Mouse (Mus musculus): ENCODE results near the gene Serpinf2. TPM values are rescaled to one million over a fixed set of nuclear protein-coding genes. Genes with fewer than 3 reads are reported as not detected.

Gene Serpinf2
- polyA plus RNA-seq, 2 experiments: 0.53 TPM; not detected in 1

DNA sequence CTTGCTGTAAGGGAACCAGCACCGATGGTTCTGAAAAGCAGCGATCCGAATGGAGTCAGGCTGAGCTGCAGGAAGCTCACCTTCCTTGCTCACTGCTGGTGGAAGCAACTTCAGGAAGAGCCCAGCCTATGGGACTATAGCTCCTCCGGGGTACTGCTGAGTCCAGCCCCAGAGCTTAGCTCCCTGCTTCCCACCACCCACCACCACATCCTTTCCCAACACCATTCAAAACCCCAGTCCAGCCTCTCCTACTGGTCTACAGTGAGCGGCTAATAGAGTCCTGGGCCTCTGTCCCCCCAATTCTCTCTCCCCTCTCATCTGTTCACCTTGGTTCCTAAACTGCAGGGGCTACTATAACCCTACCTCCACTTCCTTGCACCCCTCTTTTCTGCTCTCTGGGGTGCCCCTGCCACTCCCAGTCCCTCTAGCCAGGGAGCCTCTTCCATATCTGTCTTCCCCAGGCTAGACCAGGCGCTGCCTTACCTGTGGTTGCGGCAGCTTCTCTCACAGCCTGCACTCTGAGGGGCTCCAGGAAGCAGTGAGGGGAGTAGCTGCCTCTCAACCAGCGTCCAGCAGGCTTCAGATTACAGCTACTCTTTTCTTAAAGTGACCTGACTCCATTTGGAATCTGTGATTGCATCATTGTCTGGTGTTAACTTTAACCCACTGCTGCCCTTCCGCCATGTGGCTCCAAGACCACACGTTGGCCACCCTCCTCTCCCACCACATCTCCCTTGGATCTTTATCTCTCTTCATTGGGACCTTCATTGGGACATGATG lies 17.2 kb downstream of the Serpinf2 start, which contains the start of gene Serpinf1:
Gene Serpinf1 (minus strand): TSS at position 689 of the 780 bp plus-strand sequence.
- H3K27me3 ChIP-seq (ENCODE audit: control insufficient read depth, insufficient read depth, low read length): no peaks in the 10 kb centered on the region
- 0 out of 2 replicates have a peak, but pooled peaks have one; percentile 35 for TF ChIP-seq POLR2A (IDR thresholded peaks at IDR 0.05; ENCODE audit: borderline replicate concordance, extremely low read depth, insufficient read depth, insufficient read length)
- H3K4me2 ChIP-seq (replicated peaks; ENCODE audit: low read depth, low read length, severe bottlenecking): peak within 1 kb of the TSS; percentile 62
- WGBS: 28% methylated on average over 10 of the region's 10 CpGs
- ATAC-seq (ENCODE audit: low FRiP score, low read depth) (peak; percentile 62), DNase-seq (ENCODE audit: low spot score) (peak; percentile 40)
- peak within 1 kb of the TSS; percentile 43 for H3K4me3 ChIP-seq (replicated peaks; ENCODE audit: low read length)
- H3K9me3 ChIP-seq (ENCODE audit: control insufficient read depth, low read length): no peaks in the 10 kb centered on the region
- peak within 1 kb of the TSS; percentile 72 for H3K27ac ChIP-seq (replicated peaks; ENCODE audit: low read depth, low read length)
- H3K4me1 ChIP-seq (ENCODE audit: control insufficient read depth, insufficient read depth, low read length): peaks cover 23% of the 10 kb centered on the region
- peak within 1 kb of the TSS; percentile 62 for H3K9ac ChIP-seq (ENCODE audit: low read depth, low read length, severe bottlenecking)
- 0 out of 2 replicates have a peak, but pooled peaks cover 3% of the 10 kb centered on the region for H3K36me3 ChIP-seq (ENCODE audit: control insufficient read depth, insufficient read depth, low read length)

DNA sequence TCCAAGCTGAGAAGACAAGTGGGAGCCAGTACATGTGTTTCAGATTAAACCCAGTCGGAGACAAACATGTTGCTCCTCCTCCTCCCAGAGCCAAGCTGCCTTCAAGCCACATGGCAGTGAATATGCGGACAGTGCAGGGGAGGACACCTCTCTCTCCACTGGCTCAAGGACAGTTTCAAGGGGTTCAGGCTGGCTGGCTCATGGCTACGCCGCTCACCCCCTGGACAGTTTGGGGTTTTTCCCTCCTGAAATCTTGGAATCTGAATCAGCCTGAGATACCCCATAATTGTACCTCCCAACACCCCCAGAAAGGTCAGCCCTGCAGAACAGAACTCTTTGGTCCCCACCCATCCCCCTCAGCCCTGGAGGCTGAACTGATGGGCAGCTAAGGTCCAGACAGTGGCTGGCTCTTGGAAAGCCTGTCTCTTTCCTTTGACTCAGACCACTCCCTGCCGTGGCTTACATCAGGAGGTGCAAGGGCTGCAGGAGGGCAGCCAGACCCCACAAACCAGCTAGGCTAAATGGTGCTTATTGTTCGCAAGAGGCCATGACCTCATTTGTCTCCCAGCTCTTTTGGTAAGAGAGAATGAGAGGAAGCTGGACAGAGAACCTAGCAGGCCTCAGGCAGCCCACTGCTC lies 17.9 kb downstream of the Serpinf2 start:
- Histone ChIP-seq H3K36me3 (ENCODE audit: control insufficient read depth, insufficient read depth, low read length) (0 out of 2 replicates have a peak, but pooled peaks cover 3% of the 10 kb centered on the region), H3K4me2 (replicated peaks; ENCODE audit: low read depth, low read length, severe bottlenecking) (peak overlapping the region; percentile 62), H3K9ac (ENCODE audit: low read depth, low read length, severe bottlenecking) (peak overlapping the region; percentile 62), H3K27me3 (ENCODE audit: control insufficient read depth, insufficient read depth, low read length) (no peaks in the 10 kb centered on the region), H3K4me3 (replicated peaks; ENCODE audit: low read length) (peak overlapping the region; percentile 43), H3K4me1 (ENCODE audit: control insufficient read depth, insufficient read depth, low read length) (peaks cover 23% of the 10 kb centered on the region), H3K9me3 (ENCODE audit: control insufficient read depth, low read length) (no peaks in the 10 kb centered on the region), H3K27ac (replicated peaks; ENCODE audit: low read depth, low read length) (peak overlapping the region; percentile 72)
- peak; percentile 42; the same call in 1 of the 2 replicates for ATAC-seq (ENCODE audit: low FRiP score, low read depth)
- no peak for TF ChIP-seq POLR2A (IDR thresholded peaks at IDR 0.05; ENCODE audit: borderline replicate concordance, extremely low read depth, insufficient read depth, insufficient read length)
- WGBS: 16% methylated on average over 6 of the region's 6 CpGs
- DNase-seq (ENCODE audit: low spot score): peak; percentile 35

DNA sequence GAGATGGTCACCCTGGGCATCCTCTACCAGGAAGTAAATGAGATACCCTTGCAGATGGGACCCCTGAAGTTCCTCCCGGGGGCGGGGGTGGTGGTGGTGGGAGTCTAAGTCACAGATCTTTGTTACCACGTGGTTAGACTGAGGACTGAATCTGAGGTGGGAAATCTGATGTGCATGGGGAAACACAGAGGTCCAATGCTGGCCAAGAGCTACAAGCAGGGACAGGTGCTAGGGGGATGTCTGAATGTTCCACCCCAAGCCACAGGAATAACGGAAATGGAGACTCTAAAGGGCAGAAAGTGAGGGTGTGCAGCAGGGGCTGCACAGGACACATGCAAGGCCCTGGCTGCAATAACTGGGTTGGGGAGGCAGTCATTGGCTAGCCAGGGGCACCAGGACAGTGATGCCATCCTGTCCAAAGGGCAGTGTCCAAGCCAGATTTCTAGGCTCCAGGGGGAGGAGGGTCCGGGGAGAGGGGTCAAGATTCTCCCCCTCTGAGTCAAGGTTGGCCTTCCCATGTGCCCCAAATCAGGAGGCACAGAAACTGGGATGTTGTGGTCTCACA lies 18.5 kb downstream of the Serpinf2 start:
- no peak for TF ChIP-seq POLR2A (IDR thresholded peaks at IDR 0.05; ENCODE audit: borderline replicate concordance, extremely low read depth, insufficient read depth, insufficient read length)
- Histone ChIP-seq H3K4me1 (ENCODE audit: control insufficient read depth, insufficient read depth, low read length) (peaks cover 23% of the 10 kb centered on the region), H3K27me3 (ENCODE audit: control insufficient read depth, insufficient read depth, low read length) (no peaks in the 10 kb centered on the region), H3K9me3 (ENCODE audit: control insufficient read depth, low read length) (no peaks in the 10 kb centered on the region), H3K4me2 (replicated peaks; ENCODE audit: low read depth, low read length, severe bottlenecking) (peak overlapping the region; percentile 62), H3K27ac (replicated peaks; ENCODE audit: low read depth, low read length) (peak overlapping the region; percentile 65), H3K4me3 (replicated peaks; ENCODE audit: low read length) (peak overlapping the region; percentile 43), H3K9ac (ENCODE audit: low read depth, low read length, severe bottlenecking) (peak overlapping the region; percentile 62), H3K36me3 (ENCODE audit: control insufficient read depth, insufficient read depth, low read length) (peaks cover 4% of the 10 kb centered on the region; the same call in 1 of the 2 replicates)
- 25% methylated on average over 5 of the region's 5 CpGs for WGBS
- no peak for DNase-seq (ENCODE audit: low spot score)
- ATAC-seq (ENCODE audit: low FRiP score, low read depth): 0 out of 2 replicates have a peak, but pooled peaks have one; percentile 19

DNA sequence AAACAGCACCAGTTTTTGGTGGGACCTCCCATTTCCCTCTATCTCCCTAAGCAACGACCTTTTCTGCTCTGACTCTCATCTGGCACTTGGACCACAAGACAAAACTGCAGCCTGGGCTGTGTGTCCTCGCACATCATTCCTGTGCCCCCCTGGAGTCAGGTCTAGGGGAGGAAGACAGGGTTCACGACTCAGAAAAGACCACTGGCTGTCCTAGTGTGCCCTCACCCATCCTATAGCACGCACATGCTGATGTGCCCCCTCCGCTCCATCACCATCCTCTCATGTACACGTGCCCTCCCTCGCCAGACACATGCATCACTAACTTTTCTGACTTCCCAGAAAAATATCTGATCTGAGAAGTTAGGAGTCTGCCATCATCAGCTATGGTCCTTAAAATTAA lies 19.4 kb downstream of the Serpinf2 start:
- H3K4me3 ChIP-seq (replicated peaks; ENCODE audit: low read length): no peak overlapping the region
- H3K4me2 ChIP-seq (replicated peaks; ENCODE audit: low read depth, low read length, severe bottlenecking): no peak overlapping the region
- 86% methylated on average over 7 of the region's 7 CpGs for WGBS
- H3K27me3 ChIP-seq (ENCODE audit: control insufficient read depth, insufficient read depth, low read length): no peaks in the 10 kb centered on the region
- DNase-seq (ENCODE audit: low spot score) (no peak), ATAC-seq (ENCODE audit: low FRiP score, low read depth) (no peak)
- no peak overlapping the region for H3K27ac ChIP-seq (replicated peaks; ENCODE audit: low read depth, low read length)
- H3K36me3 ChIP-seq (ENCODE audit: control insufficient read depth, insufficient read depth, low read length): peaks cover 12% of the 10 kb centered on the region
- no peaks in the 10 kb centered on the region for H3K9me3 ChIP-seq (ENCODE audit: control insufficient read depth, low read length)
- H3K4me1 ChIP-seq (ENCODE audit: control insufficient read depth, insufficient read depth, low read length): peaks cover 23% of the 10 kb centered on the region
- H3K9ac ChIP-seq (ENCODE audit: low read depth, low read length, severe bottlenecking): no peak overlapping the region
- TF ChIP-seq POLR2A (IDR thresholded peaks at IDR 0.05; ENCODE audit: borderline replicate concordance, extremely low read depth, insufficient read depth, insufficient read length): no peak

DNA sequence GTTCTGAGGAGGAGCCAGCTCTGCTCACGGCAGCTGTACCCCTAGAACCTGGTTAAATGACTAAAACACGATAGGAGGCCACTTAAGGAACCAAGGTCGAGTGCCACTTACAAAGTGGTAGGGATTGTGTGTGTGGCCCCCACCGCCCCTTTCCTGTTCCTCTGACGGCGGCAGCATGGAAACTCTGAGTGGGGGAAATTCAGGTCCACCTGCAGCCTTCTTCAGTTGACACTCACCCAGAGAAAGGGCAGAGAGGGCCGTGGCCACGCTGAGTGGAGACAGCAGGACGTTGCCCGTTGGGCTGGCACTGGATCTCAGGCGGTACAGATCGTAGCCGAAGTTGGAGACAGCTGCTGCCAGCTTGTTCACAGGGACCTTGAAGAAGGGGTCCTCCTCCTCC lies 23.4 kb downstream of the Serpinf2 start:
- H3K9me3 ChIP-seq (ENCODE audit: control insufficient read depth, low read length): no peaks in the 10 kb centered on the region
- no peak for TF ChIP-seq POLR2A (IDR thresholded peaks at IDR 0.05; ENCODE audit: borderline replicate concordance, extremely low read depth, insufficient read depth, insufficient read length)
- DNase-seq (ENCODE audit: low spot score) (no peak), ATAC-seq (ENCODE audit: low FRiP score, low read depth) (no peak)
- 89% methylated on average over 13 of the region's 13 CpGs for WGBS
- peaks cover 34% of the 10 kb centered on the region for H3K36me3 ChIP-seq (ENCODE audit: control insufficient read depth, insufficient read depth, low read length)
- no peak overlapping the region for H3K4me2 ChIP-seq (replicated peaks; ENCODE audit: low read depth, low read length, severe bottlenecking)
- H3K9ac ChIP-seq (ENCODE audit: low read depth, low read length, severe bottlenecking): no peak overlapping the region
- H3K27ac ChIP-seq (replicated peaks; ENCODE audit: low read depth, low read length): no peak overlapping the region
- no peaks in the 10 kb centered on the region for H3K27me3 ChIP-seq (ENCODE audit: control insufficient read depth, insufficient read depth, low read length)
- peaks cover 10% of the 10 kb centered on the region for H3K4me1 ChIP-seq (ENCODE audit: control insufficient read depth, insufficient read depth, low read length)
- no peak overlapping the region for H3K4me3 ChIP-seq (replicated peaks; ENCODE audit: low read length)

All from limb, embryonic 14.5 days (tissue).